Mouse (Mus musculus) brain, embryonic 14.5 days (tissue): ENCODE measurements around the gene Slc4a8.
"Not testable (repeated sequence)": the region's sequence is repeated elsewhere in the genome, so short reads cannot be mapped to it uniquely, and the experiment has no call there.

Source experiments
- CTCF ChIP-seq: fragments of 200-500 bp; IDR thresholded peaks from 2 replicates; pipeline ENCODE4 v1.5.1; 2012; ENCODE audit warnings: inconsistent platforms, mild to moderate bottlenecking, moderate library complexity, borderline replicate concordance; ENCODE audit not compliant: insufficient read depth, insufficient read length; ENCODE audit errors: extremely low read depth
- POLR2A ChIP-seq: fragments of 200-500 bp; IDR thresholded peaks from 2 replicates; pipeline ENCODE4 v1.6.1; 2012; ENCODE audit warnings: mild to moderate bottlenecking, inconsistent platforms, borderline replicate concordance; ENCODE audit not compliant: poor library complexity, insufficient read depth, insufficient read length, severe bottlenecking; ENCODE audit errors: extremely low read depth

GRCm38 (mm10) chr15:100822370-100822769 lies 60.8 kb downstream of the Slc4a8 start:
- not testable (repeated sequence) for TF ChIP-seq CTCF, POLR2A
